Mouse (Mus musculus) right cerebral cortex, postnatal 14 days (tissue): ENCODE measurements around the gene Psg27.
"Not testable (repeated sequence)": the region's sequence is repeated elsewhere in the genome, so short reads cannot be mapped to it uniquely, and the experiment has no call there.

Experiments
- DNase-seq: peaks from one replicate; pipeline ENCODE4 v3.0.0; 2022

Gene Psg27

GRCm38 (mm10) chr7:18567205-18567604 is at the start of gene Psg27:
Gene Psg27 (minus strand): TSS chr7:18567305.
- DNase-seq, result no peak

- DNase-seq, result not testable (repeated sequence)
These were observed 49.3 kb upstream of the Psg27 start, which contains the start of gene Psg23 for GRCm38 (mm10) chr7:18616401-18616800. Gene Psg23 (minus strand): TSS chr7:18616501.

- no peak for DNase-seq
These were observed 7.3 kb downstream of the Psg27 start for GRCm38 (mm10) chr7:18559850-18560249.

- DNase-seq, result not testable (repeated sequence)
These were observed 11.4 kb downstream of the Psg27 start for GRCm38 (mm10) chr7:18555751-18556150.

GRCm38 (mm10) chr7:18533420-18533819 is 33.7 kb downstream of the Psg27 start:
- DNase-seq, result no peak

GRCm38 (mm10) chr7:18532169-18532568 is 34.9 kb downstream of the Psg27 start, which contains the start of gene Psg25:
Gene Psg25 (minus strand): TSS chr7:18532269.
- no peak for DNase-seq

- DNase-seq, result no peak
These were observed 42.4 kb downstream of the Psg27 start for GRCm38 (mm10) chr7:18524668-18525067.

GRCm38 (mm10) chr7:18512848-18513247 is 54.3 kb downstream of the Psg27 start:
- not testable (repeated sequence) for DNase-seq

- not testable (repeated sequence) for DNase-seq
These were observed 54.7 kb downstream of the Psg27 start for GRCm38 (mm10) chr7:18512417-18512816.

GRCm38 (mm10) chr7:18511479-18511878 is 55.6 kb downstream of the Psg27 start:
- no peak for DNase-seq
